Mouse (Mus musculus): ENCODE data around the gene D10Wsu102e. TPM values are rescaled to one million over a fixed set of nuclear protein-coding genes. Genes with fewer than 3 reads are reported as not detected.
"Not testable (repeated sequence)": the region's sequence is repeated elsewhere in the genome, so short reads cannot be mapped to it uniquely, and the experiment has no call there.

D10Wsu102e gene
- polyA plus RNA-seq, 1 experiment from 2014 or later: 0.50 TPM

DNA sequence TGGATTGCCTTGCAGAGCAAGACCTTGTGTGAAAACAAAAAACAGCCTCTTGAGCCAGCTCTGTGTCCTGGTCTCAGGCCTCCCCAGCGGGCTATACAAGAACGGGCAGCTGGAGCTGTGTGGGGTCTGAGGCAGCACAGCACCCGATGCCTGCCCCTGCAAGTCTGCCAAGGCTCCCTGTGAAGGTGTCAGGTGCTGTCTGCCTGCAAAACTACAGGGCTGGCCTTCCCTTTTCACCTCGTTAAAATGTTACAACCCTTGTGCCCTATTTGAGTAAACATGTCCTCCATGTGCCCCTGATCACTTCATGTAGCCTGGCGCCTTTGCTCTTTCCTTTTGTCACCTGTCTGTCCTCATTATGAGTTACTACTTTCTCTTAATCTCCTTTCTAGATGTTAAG, 8.9 kb downstream of the D10Wsu102e start:
- no peaks in the 10 kb centered on the region for H3K9me3 ChIP-seq (replicated peaks; ENCODE audit: low read length)
- H3K9ac ChIP-seq (ENCODE audit: low read depth, low read length): no peak overlapping the region
- 67% methylated on average over 5 of the region's 5 CpGs for WGBS
- H3K4me3 ChIP-seq (replicated peaks; ENCODE audit: low read depth, low read length): no peak overlapping the region
- no peak overlapping the region for H3K4me2 ChIP-seq (ENCODE audit: low read length)
- DNase-seq (ENCODE audit: low spot score): no peak
- no peak overlapping the region for H3K27ac ChIP-seq
- no peaks in the 10 kb centered on the region for H3K27me3 ChIP-seq (ENCODE audit: insufficient read depth, low read length)
- H3K36me3 ChIP-seq (ENCODE audit: insufficient read depth, low read length): peaks cover 50% of the 10 kb centered on the region
- no peak for TF ChIP-seq CTCF (IDR thresholded peaks at IDR 0.05; ENCODE audit: low read depth)
- ATAC-seq (replicated peaks; ENCODE audit: low FRiP score, low read depth): no peak
- no peaks in the 10 kb centered on the region for H3K4me1 ChIP-seq (replicated peaks; ENCODE audit: insufficient read depth, low read length)

- H3K36me3 ChIP-seq (ENCODE audit: insufficient read depth, low read length): peaks cover 22% of the 10 kb centered on the region
These were observed 14.1 kb downstream of the D10Wsu102e start for GRCm38 (mm10) chr10:83374045-83374656.

GRCm38 (mm10) chr10:83375458-83375857, 15.4 kb downstream of the D10Wsu102e start:
- H3K4me2 ChIP-seq (ENCODE audit: low read length); H3K9ac ChIP-seq (ENCODE audit: low read depth, low read length); H3K4me3 ChIP-seq (replicated peaks; ENCODE audit: low read depth, low read length); H3K27ac ChIP-seq; ATAC-seq (replicated peaks; ENCODE audit: low FRiP score, low read depth); DNase-seq (ENCODE audit: low spot score); H3K27me3 ChIP-seq (ENCODE audit: insufficient read depth, low read length); H3K4me1 ChIP-seq (replicated peaks; ENCODE audit: insufficient read depth, low read length); H3K9me3 ChIP-seq (replicated peaks; ENCODE audit: low read length): not testable (repeated sequence)
- 95% methylated on average over 5 of the region's 5 CpGs for WGBS
- H3K36me3 ChIP-seq (ENCODE audit: insufficient read depth, low read length): peaks cover 22% of the 10 kb centered on the region

More at GRCm38 (mm10) chr10:83374045-83374656, 14.1 kb downstream of the D10Wsu102e start:
- no peak overlapping the region for H3K9ac ChIP-seq (ENCODE audit: low read depth, low read length)
- no peaks in the 10 kb centered on the region for H3K27me3 ChIP-seq (ENCODE audit: insufficient read depth, low read length)
- ATAC-seq (replicated peaks; ENCODE audit: low FRiP score, low read depth) (no peak), DNase-seq (ENCODE audit: low spot score) (no peak)
- WGBS: 93% methylated on average over 3 of the region's 3 CpGs
- H3K9me3 ChIP-seq (replicated peaks; ENCODE audit: low read length): no peaks in the 10 kb centered on the region
- H3K4me1 ChIP-seq (replicated peaks; ENCODE audit: insufficient read depth, low read length): no peaks in the 10 kb centered on the region
- TF ChIP-seq CTCF (IDR thresholded peaks at IDR 0.05; ENCODE audit: low read depth): no peak
- no peak overlapping the region for H3K4me2 ChIP-seq (ENCODE audit: low read length)
- no peak overlapping the region for H3K27ac ChIP-seq
- no peak overlapping the region for H3K4me3 ChIP-seq (replicated peaks; ENCODE audit: low read depth, low read length)

DNA sequence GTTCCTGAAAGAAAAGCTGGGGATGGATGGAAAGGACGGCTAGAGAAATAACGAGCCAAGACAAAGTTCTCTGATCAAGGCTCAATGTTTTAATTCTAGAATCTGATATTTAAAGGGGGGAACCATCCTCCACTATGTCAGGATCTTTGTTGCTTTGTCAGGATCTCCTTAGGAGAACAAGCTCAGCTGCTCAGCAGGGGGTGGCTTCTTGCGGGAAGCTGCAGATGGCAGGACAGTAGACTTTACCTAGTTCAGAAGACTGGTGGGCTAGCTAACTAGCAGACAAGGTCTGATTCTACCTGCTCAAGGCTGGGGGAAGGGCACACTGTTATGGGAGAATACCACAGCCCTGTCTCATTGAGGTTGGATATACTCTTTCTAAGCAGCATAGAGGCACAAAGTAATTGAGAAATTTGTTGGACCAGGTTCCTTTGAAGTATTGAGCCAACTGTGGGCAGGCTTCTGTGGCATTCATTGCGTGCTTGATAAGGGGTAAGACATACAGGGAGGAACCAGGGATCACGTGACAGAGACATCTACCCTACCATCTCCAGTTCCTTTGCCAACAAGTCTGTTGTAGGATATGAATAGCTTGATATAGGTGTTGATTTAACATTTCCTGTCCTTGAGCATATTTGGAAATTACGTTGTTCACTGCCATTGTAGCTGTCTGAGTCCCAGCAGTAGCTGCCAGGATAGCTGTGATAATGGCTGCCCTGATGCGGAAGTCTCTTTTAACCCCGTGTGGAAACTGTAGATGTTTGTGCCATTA, 17.1 kb downstream of the D10Wsu102e start:
- Histone ChIP-seq H3K9me3 (replicated peaks; ENCODE audit: low read length) (0 out of 2 replicates have a peak, but pooled peaks cover 5% of the 10 kb centered on the region), H3K4me1 (replicated peaks; ENCODE audit: insufficient read depth, low read length) (no peaks in the 10 kb centered on the region), H3K27ac (no peak overlapping the region), H3K4me2 (ENCODE audit: low read length) (no peak overlapping the region), H3K27me3 (ENCODE audit: insufficient read depth, low read length) (no peaks in the 10 kb centered on the region), H3K9ac (ENCODE audit: low read depth, low read length) (no peak overlapping the region), H3K4me3 (replicated peaks; ENCODE audit: low read depth, low read length) (no peak overlapping the region), H3K36me3 (ENCODE audit: insufficient read depth, low read length) (peaks cover 7% of the 10 kb centered on the region; the same call in 1 of the 2 replicates)
- WGBS: 84% methylated on average over 8 of the region's 8 CpGs
- ATAC-seq (replicated peaks; ENCODE audit: low FRiP score, low read depth): no peak
- no peak for TF ChIP-seq CTCF (IDR thresholded peaks at IDR 0.05; ENCODE audit: low read depth)
- no peak for DNase-seq (ENCODE audit: low spot score)

GRCm38 (mm10) chr10:83378083-83378833, 18.2 kb downstream of the D10Wsu102e start:
- Histone ChIP-seq H3K27ac (no peak overlapping the region), H3K36me3 (ENCODE audit: insufficient read depth, low read length) (0 out of 2 replicates have a peak, but pooled peaks cover 5% of the 10 kb centered on the region), H3K4me3 (replicated peaks; ENCODE audit: low read depth, low read length) (no peak overlapping the region), H3K4me1 (replicated peaks; ENCODE audit: insufficient read depth, low read length) (no peaks in the 10 kb centered on the region), H3K27me3 (ENCODE audit: insufficient read depth, low read length) (no peaks in the 10 kb centered on the region), H3K9me3 (replicated peaks; ENCODE audit: low read length) (0 out of 2 replicates have a peak, but pooled peaks cover 5% of the 10 kb centered on the region), H3K4me2 (ENCODE audit: low read length) (no peak overlapping the region), H3K9ac (ENCODE audit: low read depth, low read length) (no peak overlapping the region)
- no peak for TF ChIP-seq CTCF (IDR thresholded peaks at IDR 0.05; ENCODE audit: low read depth)
- ATAC-seq (replicated peaks; ENCODE audit: low FRiP score, low read depth): no peak
- WGBS: 64% methylated on average over 9 of the region's 9 CpGs
- DNase-seq (ENCODE audit: low spot score): no peak

- no peak for TF ChIP-seq CTCF (IDR thresholded peaks at IDR 0.05; ENCODE audit: low read depth)
- 90% methylated on average over 2 of the region's 2 CpGs for WGBS
- no peak overlapping the region for H3K9ac ChIP-seq (ENCODE audit: low read depth, low read length)
- no peak overlapping the region for H3K27ac ChIP-seq
- H3K36me3 ChIP-seq (ENCODE audit: insufficient read depth, low read length): no peaks in the 10 kb centered on the region
- no peaks in the 10 kb centered on the region for H3K27me3 ChIP-seq (ENCODE audit: insufficient read depth, low read length)
- H3K4me2 ChIP-seq (ENCODE audit: low read length): no peak overlapping the region
- H3K4me3 ChIP-seq (replicated peaks; ENCODE audit: low read depth, low read length): no peak overlapping the region
- H3K4me1 ChIP-seq (replicated peaks; ENCODE audit: insufficient read depth, low read length): no peaks in the 10 kb centered on the region
- DNase-seq (ENCODE audit: low spot score) (no peak), ATAC-seq (replicated peaks; ENCODE audit: low FRiP score, low read depth) (no peak)
- H3K9me3 ChIP-seq (replicated peaks; ENCODE audit: low read length): 0 out of 2 replicates have a peak, but pooled peaks cover 5% of the 10 kb centered on the region
These were observed 20.5 kb downstream of the D10Wsu102e start for GRCm38 (mm10) chr10:83380501-83380900.

Data from kidney, postnatal 0 days (tissue).